9 mouse cellular contexts compared by ENCODE assay signal in genomic region chr16:18878091-18878720, GRCm38 (mm10). TPM values are rescaled to one million over a fixed set of nuclear protein-coding genes. Genes with fewer than 3 reads are reported as not detected.
DNase-seq lines count a peak whose midpoint lies in the region; ATAC-seq and TF ChIP-seq lines count a peak whose summit lies in the region.
"Had no signal": no experiment of that assay in that cellular context is flagged by ENCODE, and none has a peak within 500 bp of the region (broad histone marks: within the 10 kb centered on the region; RNA-seq: fewer than 3 reads in every experiment).

No protein-coding gene starts in this region.

- H3K79me2 ChIP-seq in CH12.LX (replicated peaks; ENCODE audit: control insufficient read depth, extremely low read depth, insufficient read depth, poor library complexity, severe bottlenecking) = peaks cover 73% of the 10 kb centered on the region

- dilution Hi-C loops in CH12.LX (cut with MboI; ENCODE audit: extremely low pct_ligation_motif_present, extremely low pct_unique_long_range_greater_than_20kb, low sequenced_read_pairs) = no loop called here

- DNase-seq in heart, postnatal 10 days = no peak
- no peak for DNase-seq in CH12.LX (ENCODE audit: extremely low read depth)
- DNase-seq in right cerebral cortex, adult 2 months (ENCODE audit: low spot score in 2 of 2) = peak; percentile 13 to 26
- no peak for DNase-seq in gastrocnemius, postnatal 36 days
- no peak for DNase-seq in embryo, embryonic 11 days

- H3K36me3 ChIP-seq in heart, embryonic 11.5 days (ENCODE audit: control insufficient read depth, insufficient read depth, low read length) = peaks cover 18% of the 10 kb centered on the region
- peaks cover 15 to 60% of the 10 kb centered on the region in 2 experiments for H3K36me3 ChIP-seq in CH12.LX (replicated peaks in 1 of 2; ENCODE audit: control insufficient read depth in 1 of 2, insufficient read depth in 1 of 2, low read length in 1 of 2)
- H3K36me3 ChIP-seq in limb, embryonic 13.5 days = peaks cover 41% of the 10 kb centered on the region

- no peak for TF ChIP-seq POLR2A in CH12.LX (IDR thresholded peaks at IDR 0.05; ENCODE audit: low read depth, low read length)
- no peak for TF ChIP-seq POLR2A in embryonic fibroblast, embryonic 13.5 days (IDR thresholded peaks at IDR 0.05; ENCODE audit: low read depth, low read length)

- no peaks in the 10 kb centered on the region; the same call in 1 of the 2 replicates for H3K4me1 ChIP-seq in heart, embryonic 11.5 days (ENCODE audit: control insufficient read depth, insufficient read depth, low read length)
- H3K4me1 ChIP-seq in CH12.LX (ENCODE audit: control insufficient read depth in 1 of 2, insufficient read depth in 2 of 2) = peaks cover 2 to 61% of the 10 kb centered on the region in 2 experiments; a peak in 3 of 4 replicates
- 0 out of 2 replicates have a peak, but pooled peaks cover 2% of the 10 kb centered on the region for H3K4me1 ChIP-seq in embryonic fibroblast, embryonic 13.5 days (ENCODE audit: control insufficient read depth, insufficient read depth, low read length)
- peaks cover 11% of the 10 kb centered on the region for H3K4me1 ChIP-seq in limb, embryonic 13.5 days

- H3K9me3 ChIP-seq in heart, embryonic 11.5 days (replicated peaks; ENCODE audit: control insufficient read depth, low read length) = no peaks in the 10 kb centered on the region
- H3K9me3 ChIP-seq in CH12.LX (replicated peaks; ENCODE audit: low read length) = no peaks in the 10 kb centered on the region
- no peaks in the 10 kb centered on the region for H3K9me3 ChIP-seq in limb, embryonic 13.5 days

- peak overlapping the region; percentile 72 for H3K9ac ChIP-seq in heart, embryonic 11.5 days (ENCODE audit: low read depth, low read length)
- H3K9ac ChIP-seq in CH12.LX (ENCODE audit: insufficient read depth, low read depth) = peak overlapping the region; percentile 78
- peak overlapping the region; percentile 94 for H3K9ac ChIP-seq in limb, embryonic 13.5 days

- TF ChIP-seq CTCF in CH12.LX (conservative IDR thresholded peaks at IDR 0.05 in 1 of 2, IDR thresholded peaks at IDR 0.05 in 1 of 2; ENCODE audit: low read depth in 2 of 2, low read length in 2 of 2) = no peak; a peak in 1 of 4 replicates
- no peak for TF ChIP-seq CTCF in embryonic fibroblast, embryonic 13.5 days (IDR thresholded peaks at IDR 0.05; ENCODE audit: borderline replicate concordance, insufficient read depth, low read length)

- ATAC-seq in heart, embryonic 11.5 days (replicated peaks; ENCODE audit: insufficient number of reproducible peaks, low FRiP score, low TSS enrichment) = no peak
- no peak for ATAC-seq in limb, embryonic 13.5 days (ENCODE audit: low FRiP score, low read depth)

- H3K27ac ChIP-seq in heart, embryonic 11.5 days (ENCODE audit: low read depth, low read length) = peak overlapping the region; percentile 89
- H3K27ac ChIP-seq in CH12.LX (ENCODE audit: insufficient read depth, low read depth) = peak overlapping the region; percentile 84
- peak overlapping the region; percentile 67 for H3K27ac ChIP-seq in embryonic fibroblast, embryonic 13.5 days (ENCODE audit: insufficient read depth, low read length)
- H3K27ac ChIP-seq in limb, embryonic 13.5 days = peak overlapping the region; percentile 94

- no peaks in the 10 kb centered on the region for H3K27me3 ChIP-seq in heart, embryonic 11.5 days (ENCODE audit: control insufficient read depth, insufficient read depth, low read length)
- H3K27me3 ChIP-seq in CH12.LX (replicated peaks) = no peaks in the 10 kb centered on the region
- H3K27me3 ChIP-seq in limb, embryonic 13.5 days = no peaks in the 10 kb centered on the region
- H3K27me3 ChIP-seq: Patski had no signal

- TF ChIP-seq RAD21 in CH12.LX (IDR thresholded peaks at IDR 0.05; ENCODE audit: low read depth, low read length) = no peak

- TF ChIP-seq EP300 in CH12.LX (IDR thresholded peaks at IDR 0.05; ENCODE audit: low read length) = no peak

- in situ Hi-C loops in CH12.LX (cut with MboI; ENCODE audit: low pct_ligation_motif_present, low pct_unique_long_range_greater_than_20kb, low sequenced_read_pairs) = loop anchor here (10.0 kb wide), 1 partner anchor 207 kb away; no protein-coding TSS in a partner anchor

- intact Hi-C loops in heart, postnatal 10 days (cut with DNase I) = no loop called here
- intact Hi-C loops in gastrocnemius, postnatal 36 days (cut with DNase I) = no loop called here

- WGBS in heart, embryonic 11.5 days (ENCODE audit: insufficient replicate concordance) = 28% methylated on average over 20 of the region's 20 CpGs
- 34% methylated on average over 20 of the region's 20 CpGs for WGBS in limb, embryonic 13.5 days

- H3K4me3 ChIP-seq in heart, embryonic 11.5 days (ENCODE audit: low read depth, low read length) = peak overlapping the region; percentile 84
- peak overlapping the region; percentile 91 to 95 (median 93) for H3K4me3 ChIP-seq in CH12.LX (replicated peaks in 1 of 3; ENCODE audit: low read depth in 2 of 3, low read length in 2 of 3, poor library complexity in 1 of 3)
- H3K4me3 ChIP-seq in embryonic fibroblast, embryonic 13.5 days (ENCODE audit: insufficient read depth, low read length) = peak overlapping the region; percentile 78
- peak overlapping the region; percentile 92 for H3K4me3 ChIP-seq in limb, embryonic 13.5 days

- peak overlapping the region; percentile 68 for H3K4me2 ChIP-seq in heart, embryonic 11.5 days
- H3K4me2 ChIP-seq in CH12.LX (ENCODE audit: insufficient read depth, low read depth, poor library complexity, severe bottlenecking) = peak overlapping the region; percentile 47
- peak overlapping the region; percentile 83 for H3K4me2 ChIP-seq in limb, embryonic 13.5 days (replicated peaks)

TF ChIP-seq in CH12.LX, 34 proteins besides CTCF, POLR2A, EP300 and RAD21 (continues in another document):
- TF ChIP-seq ZC3H11A (IDR thresholded peaks at IDR 0.05; ENCODE audit: low read depth, low read length) (no peak), JUN (IDR thresholded peaks at IDR 0.05; ENCODE audit: insufficient read depth, low read depth, low read length) (no peak), ETS1 (conservative IDR thresholded peaks at IDR 0.05; ENCODE audit: low read depth, low read length) (no peak), MEF2A (IDR thresholded peaks at IDR 0.05; ENCODE audit: borderline replicate concordance, low read depth, low read length) (no peak), TBP (conservative IDR thresholded peaks at IDR 0.05; ENCODE audit: low read depth, low read length) (0 out of 2 replicates have a peak, but pooled peaks have one; percentile 17), MYC (IDR thresholded peaks at IDR 0.05; ENCODE audit: low read depth, low read length) (no peak), HCFC1 (IDR thresholded peaks at IDR 0.05; ENCODE audit: low read depth, low read length) (no peak), MAZ (IDR thresholded peaks at IDR 0.05; ENCODE audit: low read depth, low read length) (peak; percentile 8; the same call in 1 of the 2 replicates), IRF4 (IDR thresholded peaks at IDR 0.05; ENCODE audit: low read depth, low read length) (no peak), ZKSCAN1 (IDR thresholded peaks at IDR 0.05; ENCODE audit: borderline replicate concordance, low read depth, low read length) (no peak), ELF1 (IDR thresholded peaks at IDR 0.05; ENCODE audit: low read depth, low read length) (no peak), CHD2 (IDR thresholded peaks at IDR 0.05; ENCODE audit: low read length) (no peak), GABPA (IDR thresholded peaks at IDR 0.05; ENCODE audit: insufficient replicate concordance, low read depth, low read length) (no peak), POLR2AphosphoS2 (IDR thresholded peaks at IDR 0.05; ENCODE audit: low read depth, low read length) (no peak)

RNA-seq across cellular contexts. Expression of gene Hira, which starts 1.4 kb away (rescaled TPM):
- 9.2 and 9.8 TPM in 2 replicates for polyA plus RNA-seq in heart, embryonic 11.5 days (2014; fragmentation: Nextera tagmentation; extraction: Ambion mirVana)
- 10 to 100 TPM; 34.3 to 35.7 TPM for total RNA-seq in heart, postnatal 10 days (2021)
- total RNA-seq in CH12.LX (2012; rRNA removed) (45.8 and 56.1 TPM in 2 replicates), CH12.LX (2014; rRNA removed) (108 and 125 TPM in 2 replicates)
- polyA plus RNA-seq in CH12.LX (2012; ENCODE audit: insufficient read length, low read depth) = 139 and 187 TPM in 2 replicates
- polyA plus RNA-seq in embryonic fibroblast, embryonic 13.5 days (2011; ENCODE audit: insufficient read length, low read depth, missing spikeins) = 48.8 and 59.8 TPM in 2 replicates
- polyA plus RNA-seq in limb, embryonic 13.5 days (2015; fragmentation: Nextera tagmentation; extraction: Ambion mirVana) = 18.9 TPM in 2 replicates
- total RNA-seq in gastrocnemius, postnatal 36 days (2021) = 10 to 100 TPM; 21.4 to 23.0 TPM

RNA-seq across cellular contexts. Expression of gene Mrpl40, which starts 1.5 kb away (rescaled TPM):
- 93.8 and 105 TPM in 2 replicates for polyA plus RNA-seq in heart, embryonic 11.5 days (2014; fragmentation: Nextera tagmentation; extraction: Ambion mirVana)
- total RNA-seq in heart, postnatal 10 days (2021) = 10 to 100 TPM; 57.0 to 60.1 TPM
- total RNA-seq in CH12.LX (2012; rRNA removed) (115 and 159 TPM in 2 replicates), CH12.LX (2014; rRNA removed) (188 and 211 TPM in 2 replicates)
- polyA plus RNA-seq in CH12.LX (2012; ENCODE audit: insufficient read length, low read depth) = 171 and 182 TPM in 2 replicates
- 43.7 and 43.9 TPM in 2 replicates for polyA plus RNA-seq in embryonic fibroblast, embryonic 13.5 days (2011; ENCODE audit: insufficient read length, low read depth, missing spikeins)
- polyA plus RNA-seq in limb, embryonic 13.5 days (2015; fragmentation: Nextera tagmentation; extraction: Ambion mirVana) = 104 and 105 TPM in 2 replicates
- total RNA-seq in gastrocnemius, postnatal 36 days (2021) = 10 to 100 TPM; 42.7 to 43.1 TPM

RNA-seq across cellular contexts. Expression of gene Gm28539, which starts 41.8 kb away (rescaled TPM):
- polyA plus RNA-seq in heart, embryonic 11.5 days (2014; fragmentation: Nextera tagmentation; extraction: Ambion mirVana) = not detected in 2 replicates
- total RNA-seq in heart, postnatal 10 days (2021) = 1 to 10 TPM; 1.2 to 1.5 TPM
- total RNA-seq in CH12.LX (2012; rRNA removed) (2.9 and 3.9 TPM in 2 replicates), CH12.LX (2014; rRNA removed) (0.35 TPM in 1 of 2 replicates, not detected in the other)
- 12.2 and 23.9 TPM in 2 replicates for polyA plus RNA-seq in CH12.LX (2012; ENCODE audit: insufficient read length, low read depth)
- polyA plus RNA-seq in embryonic fibroblast, embryonic 13.5 days (2011; ENCODE audit: insufficient read length, low read depth, missing spikeins) = 4.2 and 5.7 TPM in 2 replicates
- polyA plus RNA-seq in limb, embryonic 13.5 days (2015; fragmentation: Nextera tagmentation; extraction: Ambion mirVana) = not detected in 2 replicates
- total RNA-seq in gastrocnemius, postnatal 36 days (2021) = 1 to 10 TPM in 1 of 2 experiments, not detected in 1; 1.7 TPM

RNA-seq across cellular contexts. Expression of gene 2510002D24Rik, which starts 41.8 kb away (rescaled TPM):
- 32.3 and 35.6 TPM in 2 replicates for polyA plus RNA-seq in heart, embryonic 11.5 days (2014; fragmentation: Nextera tagmentation; extraction: Ambion mirVana)
- total RNA-seq in heart, postnatal 10 days (2021) = 10 to 100 TPM; 20.3 to 20.8 TPM
- total RNA-seq in CH12.LX (2012; rRNA removed) (69.9 and 84.9 TPM in 2 replicates), CH12.LX (2014; rRNA removed) (66.2 and 70.2 TPM in 2 replicates)
- 63.9 and 78.0 TPM in 2 replicates for polyA plus RNA-seq in CH12.LX (2012; ENCODE audit: insufficient read length, low read depth)
- polyA plus RNA-seq in embryonic fibroblast, embryonic 13.5 days (2011; ENCODE audit: insufficient read length, low read depth, missing spikeins) = 7.9 and 11.7 TPM in 2 replicates
- 43.8 and 46.2 TPM in 2 replicates for polyA plus RNA-seq in limb, embryonic 13.5 days (2015; fragmentation: Nextera tagmentation; extraction: Ambion mirVana)
- total RNA-seq in gastrocnemius, postnatal 36 days (2021) = 10 to 100 TPM; 14.4 to 17.6 TPM

Comparison
In these comparisons a context has a peak if more than half of its experiments do, and no peak if none do; other contexts are left out.
1. DNase-seq: peak in right cerebral cortex, adult 2 months (2 of 2); none in heart, postnatal 10 days (0 of 2), CH12.LX (single experiment), gastrocnemius, postnatal 36 days (0 of 2) and embryo, embryonic 11 days (single experiment).
2. Peak in every context shown above with its lines, with median percentiles within 50 percentile points of each other: H3K27ac ChIP-seq, H3K4me2 ChIP-seq, H3K4me3 ChIP-seq and H3K9ac ChIP-seq.